Mouse (Mus musculus) cerebral cortex, adult 2 months (tissue): ENCODE data around the gene Oaz3.

Experiments
- WGBS: fragments of 180-500 bp; shearing (Covaris S2); methylation state at CpG from one replicate; pipeline ENCODE4 v1.1.7; 2018; 5-methylcytosine and 5-hydroxymethylcytosine counted together

The Oaz3 gene

GRCm38 (mm10) chr3:94443597-94443964 lies at the start of gene Oaz3:
Gene Oaz3 (minus strand): TSS chr3:94443915.
- WGBS = 1% methylated on average over 24 of the region's 24 CpGs

GRCm38 (mm10) chr3:94487581-94487980 lies 43.9 kb upstream of the Oaz3 start:
- WGBS = 48% methylated on average over 6 of the region's 6 CpGs

GRCm38 (mm10) chr3:94485922-94486321 lies 42.2 kb upstream of the Oaz3 start:
- WGBS = 24% methylated on average over 7 of the region's 7 CpGs

GRCm38 (mm10) chr3:94483790-94484439 lies 40.2 kb upstream of the Oaz3 start:
- 13% methylated on average over 20 of the region's 20 CpGs for WGBS

- 59% methylated on average over 17 of the region's 17 CpGs for WGBS
These were observed 39.2 kb upstream of the Oaz3 start for GRCm38 (mm10) chr3:94482764-94483385.

GRCm38 (mm10) chr3:94481429-94481828 lies 37.7 kb upstream of the Oaz3 start:
- WGBS = 40% methylated on average over 4 of the region's 4 CpGs

GRCm38 (mm10) chr3:94480291-94480884 lies 36.7 kb upstream of the Oaz3 start, which contains the start of gene Riiad1:
Gene Riiad1 (minus strand): TSS chr3:94480341.
- WGBS = 19% methylated on average over 16 of the region's 16 CpGs

GRCm38 (mm10) chr3:94479564-94479963 lies 35.8 kb upstream of the Oaz3 start:
- 16% methylated on average over 11 of the region's 11 CpGs for WGBS

GRCm38 (mm10) chr3:94478591-94479169 lies 35.0 kb upstream of the Oaz3 start:
- WGBS = 8% methylated on average over 9 of the region's 9 CpGs

GRCm38 (mm10) chr3:94477981-94478422 lies 34.3 kb upstream of the Oaz3 start, which contains the start of gene Celf3:
Gene Celf3 (plus strand): TSS chr3:94478295.
- WGBS = under 1% methylated on average over 14 of the region's 14 CpGs

- 23% methylated on average over 4 of the region's 4 CpGs for WGBS
These were observed 33.7 kb upstream of the Oaz3 start for GRCm38 (mm10) chr3:94477444-94477843.

GRCm38 (mm10) chr3:94476301-94477035 lies 32.8 kb upstream of the Oaz3 start:
- 70% methylated on average over 8 of the region's 8 CpGs for WGBS

- 64% methylated on average over 5 of the region's 5 CpGs for WGBS
These were observed 30.0 kb upstream of the Oaz3 start for GRCm38 (mm10) chr3:94473567-94474232.

GRCm38 (mm10) chr3:94473115-94473505 lies 29.4 kb upstream of the Oaz3 start:
- WGBS = 32% methylated on average over 10 of the region's 10 CpGs

GRCm38 (mm10) chr3:94472447-94473114 lies 28.9 kb upstream of the Oaz3 start:
- 20% methylated on average over 28 of the region's 28 CpGs for WGBS

- 74% methylated on average over 3 of the region's 3 CpGs for WGBS
These were observed 25.2 kb upstream of the Oaz3 start for GRCm38 (mm10) chr3:94468931-94469330.

- WGBS = 32% methylated on average over 13 of the region's 13 CpGs
These were observed 22.1 kb upstream of the Oaz3 start for GRCm38 (mm10) chr3:94465632-94466430.

- WGBS = 46% methylated on average over 11 of the region's 11 CpGs
These were observed 20.3 kb upstream of the Oaz3 start for GRCm38 (mm10) chr3:94463926-94464578.

- WGBS = 79% methylated on average over 2 of the region's 2 CpGs
These were observed 16.1 kb upstream of the Oaz3 start for GRCm38 (mm10) chr3:94459834-94460233.
